ENCODE assay signal across 8 mouse cellular contexts in the genomic region with DNA sequence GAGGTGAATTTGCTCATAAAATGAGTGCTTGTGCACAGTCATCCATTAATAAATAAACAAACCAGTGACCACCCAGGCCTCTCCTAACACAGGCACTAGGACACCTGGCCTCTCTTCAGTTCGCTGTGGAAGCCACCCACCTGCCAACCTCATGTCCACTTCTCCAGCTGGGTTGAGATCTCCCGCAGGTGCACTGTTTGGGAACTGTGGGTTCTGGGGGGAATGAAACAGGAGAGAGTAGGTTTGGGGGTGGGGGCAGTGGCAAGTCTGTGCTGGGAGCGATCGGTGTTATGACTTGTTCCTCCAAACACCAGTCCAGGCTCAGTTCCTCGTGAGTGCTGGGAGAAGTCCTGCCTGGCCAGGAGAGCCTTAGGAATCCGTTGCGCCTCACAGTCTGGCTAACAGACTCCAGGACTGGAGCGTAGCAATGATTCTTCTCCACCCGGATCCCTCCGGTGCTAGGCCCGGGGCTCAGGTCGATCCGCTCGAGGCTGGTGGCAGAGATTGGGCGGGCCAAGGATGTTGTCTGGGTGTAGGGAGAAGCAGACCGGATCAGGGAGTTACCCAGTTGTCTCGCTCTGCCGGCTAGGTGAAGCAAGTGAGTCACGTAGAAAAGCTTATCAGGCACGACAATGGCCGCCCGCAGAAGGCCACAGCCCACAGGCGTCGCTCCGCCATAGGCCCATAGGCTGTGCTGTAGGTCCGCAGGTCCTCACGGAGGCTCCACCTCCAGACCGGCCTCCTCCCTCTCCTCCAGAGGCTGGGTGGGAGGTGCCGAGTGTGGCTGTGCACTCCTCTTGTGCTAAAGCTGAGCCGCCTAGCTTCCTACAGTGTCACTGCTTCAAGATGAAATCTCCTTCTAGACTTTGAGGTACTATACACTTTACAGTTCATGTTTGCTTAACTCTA. TPM values are rescaled to one million over a fixed set of nuclear protein-coding genes. Genes with fewer than 3 reads are reported as not detected.
DNase-seq lines count a peak whose midpoint lies in the region; ATAC-seq and TF ChIP-seq lines count a peak whose summit lies in the region.

A gene (minus strand): TSS at position 738 of the 909 bp plus-strand sequence.
A gene (plus strand): TSS at position 756 of the 909 bp plus-strand sequence.

- TF ChIP-seq CTCF in E14TG2a.4 (conservative IDR thresholded peaks at IDR 0.05; ENCODE audit: low read length) = no peak
- peak; percentile 46 for TF ChIP-seq CTCF in heart, postnatal 0 days (IDR thresholded peaks at IDR 0.05; ENCODE audit: low read depth)

- no peaks in the 10 kb centered on the region for H3K9me3 ChIP-seq in E14TG2a.4 (ENCODE audit: low read length)
- H3K9me3 ChIP-seq in forebrain, embryonic 12.5 days = no peaks in the 10 kb centered on the region
- no peaks in the 10 kb centered on the region for H3K9me3 ChIP-seq in heart, postnatal 0 days (replicated peaks; ENCODE audit: control insufficient read depth, low read length)
- no peaks in the 10 kb centered on the region for H3K9me3 ChIP-seq in neural tube, embryonic 15.5 days (replicated peaks)

- peaks cover 5% of the 10 kb centered on the region; the same call in 1 of the 2 replicates for H3K4me1 ChIP-seq in E14TG2a.4 (replicated peaks; ENCODE audit: low read depth, low read length)
- H3K4me1 ChIP-seq in forebrain, embryonic 12.5 days = peaks cover 3% of the 10 kb centered on the region; the same call in 1 of the 2 replicates
- H3K4me1 ChIP-seq in heart, postnatal 0 days (ENCODE audit: control insufficient read depth, insufficient read depth) = no peaks in the 10 kb centered on the region
- H3K4me1 ChIP-seq in neural tube, embryonic 15.5 days = peaks cover 8% of the 10 kb centered on the region; the same call in 1 of the 2 replicates

- H3K4me2 ChIP-seq in forebrain, embryonic 12.5 days = peak within 1 kb of the TSS; percentile 57
- H3K4me2 ChIP-seq in heart, postnatal 0 days (ENCODE audit: low read depth, low read length) = peak within 1 kb of the TSS; percentile 69
- H3K4me2 ChIP-seq in neural tube, embryonic 15.5 days = peak within 1 kb of the TSS; percentile 60

- H3K4me3 ChIP-seq in E14TG2a.4 (replicated peaks; ENCODE audit: low read length) = peak within 1 kb of the TSS; percentile 83
- peak within 1 kb of the TSS; percentile 50 for H3K4me3 ChIP-seq in forebrain, embryonic 12.5 days (replicated peaks)
- peak within 1 kb of the TSS; percentile 61 for H3K4me3 ChIP-seq in heart, postnatal 0 days (ENCODE audit: low read depth, low read length)
- H3K4me3 ChIP-seq in neural tube, embryonic 15.5 days (replicated peaks) = peak within 1 kb of the TSS; percentile 55

- peaks cover 8% of the 10 kb centered on the region for H3K36me3 ChIP-seq in E14TG2a.4 (ENCODE audit: insufficient read depth, low read length)
- H3K36me3 ChIP-seq in forebrain, embryonic 12.5 days (replicated peaks) = no peaks in the 10 kb centered on the region
- no peaks in the 10 kb centered on the region for H3K36me3 ChIP-seq in heart, postnatal 0 days (replicated peaks; ENCODE audit: control insufficient read depth, insufficient read depth, low read length)
- H3K36me3 ChIP-seq in neural tube, embryonic 15.5 days = no peaks in the 10 kb centered on the region

- H3K27ac ChIP-seq in forebrain, embryonic 12.5 days = peak within 1 kb of the TSS; percentile 74
- peak within 1 kb of the TSS; percentile 91 for H3K27ac ChIP-seq in heart, postnatal 0 days (ENCODE audit: low read depth)
- peak within 1 kb of the TSS; percentile 84 for H3K27ac ChIP-seq in neural tube, embryonic 15.5 days (replicated peaks)

- 13% methylated on average over 30 of the region's 30 CpGs for WGBS in forebrain, embryonic 12.5 days
- WGBS in heart, postnatal 0 days = 17% methylated on average over 30 of the region's 30 CpGs
- 20% methylated on average over 29 of the region's 30 CpGs for WGBS in neural tube, embryonic 15.5 days

- H3K9ac ChIP-seq in forebrain, embryonic 12.5 days = peak within 1 kb of the TSS; percentile 69
- H3K9ac ChIP-seq in heart, postnatal 0 days (replicated peaks; ENCODE audit: low read depth, low read length) = peak within 1 kb of the TSS; percentile 78
- peak within 1 kb of the TSS; percentile 67 for H3K9ac ChIP-seq in neural tube, embryonic 15.5 days (replicated peaks)

- no peaks in the 10 kb centered on the region for H3K27me3 ChIP-seq in E14TG2a.4 (ENCODE audit: insufficient read depth, low read length)
- H3K27me3 ChIP-seq in forebrain, embryonic 12.5 days = no peaks in the 10 kb centered on the region
- H3K27me3 ChIP-seq in heart, postnatal 0 days (ENCODE audit: control insufficient read depth, insufficient read depth, low read length) = no peaks in the 10 kb centered on the region
- H3K27me3 ChIP-seq in neural tube, embryonic 15.5 days (replicated peaks) = no peaks in the 10 kb centered on the region

- peak; percentile 79 for DNase-seq in c-Kit-positive CD71-positive TER-119-positive erythroid progenitor cells, embryonic 14.5 days (ENCODE audit: low spot score)
- peak; percentile 84 for DNase-seq in heart, postnatal 0 days (ENCODE audit: low spot score)
- peak; percentile 79 for DNase-seq in layer of hippocampus, adult 11-12 months (ENCODE audit: low spot score)
- peak; percentile 90 to 93 for DNase-seq in lung, adult 18-20 months
- peak; percentile 80 for DNase-seq in testis, postnatal 14 days (ENCODE audit: low spot score)

- 0 out of 2 replicates have a peak, but pooled peaks have one; percentile 48 for TF ChIP-seq EP300 in heart, postnatal 0 days (IDR thresholded peaks at IDR 0.05; ENCODE audit: low read depth)

- ATAC-seq in forebrain, embryonic 12.5 days (ENCODE audit: low FRiP score) = peak; percentile 100
- ATAC-seq in heart, postnatal 0 days (ENCODE audit: insufficient read depth, low read depth) = peak; percentile 100
- peak; percentile 100 for ATAC-seq in neural tube, embryonic 15.5 days (ENCODE audit: low FRiP score)

RNA-seq across cellular contexts. Expression of the first gene that starts in this region (rescaled TPM):
- polyA plus RNA-seq in forebrain, embryonic 12.5 days (2016; fragmentation: Nextera tagmentation; extraction: Ambion mirVana) = 29.1 and 34.0 TPM in 2 replicates
- total RNA-seq in heart, postnatal 0 days (2014; rRNA removed; ENCODE audit: low replicate concordance) = 32.7 and 41.1 TPM in 2 replicates
- polyA plus RNA-seq in heart, postnatal 0 days (2015; fragmentation: Nextera tagmentation; extraction: Ambion mirVana) = 26.8 and 26.9 TPM in 2 replicates
- 36.6 TPM in 2 replicates for polyA plus RNA-seq in neural tube, embryonic 15.5 days (2015; fragmentation: Nextera tagmentation; extraction: Ambion mirVana)

RNA-seq across cellular contexts. Expression of the second gene that starts in this region (rescaled TPM):
- polyA plus RNA-seq in forebrain, embryonic 12.5 days (2016; fragmentation: Nextera tagmentation; extraction: Ambion mirVana) = 23.7 and 26.1 TPM in 2 replicates
- total RNA-seq in heart, postnatal 0 days (2014; rRNA removed; ENCODE audit: low replicate concordance) = 27.0 and 34.7 TPM in 2 replicates
- 17.4 and 18.1 TPM in 2 replicates for polyA plus RNA-seq in heart, postnatal 0 days (2015; fragmentation: Nextera tagmentation; extraction: Ambion mirVana)
- polyA plus RNA-seq in neural tube, embryonic 15.5 days (2015; fragmentation: Nextera tagmentation; extraction: Ambion mirVana) = 14.1 and 15.8 TPM in 2 replicates

Comparison
In these comparisons a context has a peak if more than half of its experiments do, and no peak if none do; other contexts are left out.
1. Peak in every context shown above with its lines: DNase-seq, ATAC-seq, H3K4me3 ChIP-seq and H3K27ac ChIP-seq.